In genomic region chr2:10309656-10310055, GRCm38 (mm10) we compare ENCODE assay signal across 19 mouse cellular contexts.
"Had no signal": no experiment of that assay in that cellular context is flagged by ENCODE, and none has a peak within 500 bp of the region (broad histone marks: within the 10 kb centered on the region; RNA-seq: fewer than 3 reads in every experiment).

No protein-coding gene starts in this region.

- H3K27me3 ChIP-seq: lung, embryonic 15.5 days; neural tube, embryonic 13.5 days; stomach, embryonic 15.5 days had no signal

- H3K9me3 ChIP-seq: lung, embryonic 15.5 days; neural tube, embryonic 13.5 days; neural tube, embryonic 15.5 days; stomach, embryonic 15.5 days had no signal

- H3K27ac ChIP-seq: lung, embryonic 15.5 days; macrophage; neural tube, embryonic 13.5 days; neural tube, embryonic 15.5 days; stomach, embryonic 15.5 days; stomach, postnatal 0 days had no signal

- H3K4me2 ChIP-seq: lung, embryonic 15.5 days; midbrain, embryonic 11.5 days; neural tube, embryonic 13.5 days; neural tube, embryonic 15.5 days; stomach, embryonic 15.5 days had no signal

- DNase-seq: liver, postnatal 0 days; lung, adult 2 months; lung, postnatal 14 days; lung, postnatal 36 days; midbrain, embryonic 14.5 days; right cerebral cortex, postnatal 14 days; thymus, adult 2 months; thymus, postnatal 25 days; thymus, postnatal 4 days had no signal

- H3K36me3 ChIP-seq: lung, embryonic 15.5 days; neural tube, embryonic 13.5 days; neural tube, embryonic 15.5 days; stomach, embryonic 15.5 days had no signal

- H3K4me1 ChIP-seq: neural tube, embryonic 13.5 days; neural tube, embryonic 15.5 days; stomach, embryonic 15.5 days had no signal

- H3K9ac ChIP-seq: liver, postnatal 0 days; lung, embryonic 15.5 days; neural tube, embryonic 13.5 days; neural tube, embryonic 15.5 days; stomach, embryonic 15.5 days had no signal

- H3K4me3 ChIP-seq: lung, embryonic 15.5 days; megakaryocyte, embryonic 14.5 days; myocyte; neural tube, embryonic 13.5 days; neural tube, embryonic 15.5 days; stomach, embryonic 15.5 days had no signal

- ATAC-seq: midbrain, embryonic 16.5 days had no signal
